Mouse (Mus musculus): ENCODE measurements around the gene AC124108.1. TPM values are rescaled to one million over a fixed set of nuclear protein-coding genes. Genes with fewer than 3 reads are reported as not detected.

Gene AC124108.1
- polyA plus RNA-seq, 2 experiments, result 0.14 to 0.80 TPM

DNA sequence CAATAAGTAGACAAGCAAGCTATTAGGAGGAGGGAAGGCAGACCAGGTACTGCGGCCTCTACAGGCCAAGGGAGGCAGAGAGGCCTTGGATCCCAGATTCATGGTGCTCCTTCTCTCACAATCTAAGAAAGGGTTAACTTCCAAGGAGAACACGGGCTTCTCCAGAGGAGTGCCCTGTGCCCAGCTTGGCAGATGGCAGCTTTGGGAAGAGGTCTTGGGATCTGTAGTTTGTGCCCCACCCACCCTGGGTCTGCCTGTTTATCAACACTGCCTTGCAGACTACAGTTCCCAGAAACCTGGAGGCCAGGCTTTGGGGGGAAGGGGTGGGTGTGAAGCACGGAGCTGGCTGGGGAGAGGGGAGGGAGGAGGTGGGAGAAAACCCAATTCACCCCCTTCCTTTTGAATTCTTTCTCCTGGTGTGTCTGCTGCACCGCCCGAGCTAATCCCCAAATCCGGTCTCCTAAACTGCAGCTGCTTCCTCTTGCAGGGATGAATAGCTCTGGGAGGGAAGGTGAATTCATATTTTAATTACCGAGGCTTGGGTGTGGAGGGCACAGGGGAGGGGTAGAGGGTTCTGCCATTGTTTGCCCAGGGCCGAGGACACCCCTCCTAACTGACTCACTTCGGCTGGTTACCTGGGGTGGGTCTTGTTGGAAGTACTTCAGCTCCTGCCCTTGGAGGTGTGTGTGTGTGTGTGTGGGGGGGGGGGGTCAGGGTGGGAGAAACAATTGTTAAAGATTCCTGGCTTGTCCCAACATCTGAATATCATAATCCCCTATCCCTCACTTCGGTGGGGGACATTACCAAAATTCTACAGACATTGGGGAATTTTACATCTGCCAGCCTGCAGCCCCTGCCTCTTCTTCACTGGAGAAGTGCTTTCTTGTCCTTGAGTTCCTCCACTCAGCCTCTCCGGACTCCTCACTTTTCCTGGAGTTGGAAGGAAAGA is 9.6 kb downstream of the AC124108.1 start:
- Histone ChIP-seq H3K27me3 (ENCODE audit: control insufficient read depth, insufficient read depth, low read length) (no peaks in the 10 kb centered on the region), H3K4me1 (ENCODE audit: control insufficient read depth, insufficient read depth, low read length) (peaks cover 24% of the 10 kb centered on the region), H3K9me3 (ENCODE audit: control insufficient read depth, low read length) (no peaks in the 10 kb centered on the region), H3K9ac (ENCODE audit: low read depth, low read length, severe bottlenecking) (peak overlapping the region; percentile 56), H3K4me3 (replicated peaks; ENCODE audit: low read length) (peak overlapping the region; percentile 36), H3K36me3 (ENCODE audit: control insufficient read depth, insufficient read depth, low read length) (no peaks in the 10 kb centered on the region), H3K4me2 (replicated peaks; ENCODE audit: low read depth, low read length, severe bottlenecking) (peak overlapping the region; percentile 45), H3K27ac (replicated peaks; ENCODE audit: low read depth, low read length) (no peak overlapping the region)
- DNase-seq (ENCODE audit: low spot score) (peak; percentile 63), ATAC-seq (ENCODE audit: low FRiP score, low read depth) (peak; percentile 90)
- 11% methylated on average over 11 of the region's 11 CpGs for WGBS
- TF ChIP-seq POLR2A (IDR thresholded peaks at IDR 0.05; ENCODE audit: borderline replicate concordance, extremely low read depth, insufficient read depth, insufficient read length), result no peak

DNA sequence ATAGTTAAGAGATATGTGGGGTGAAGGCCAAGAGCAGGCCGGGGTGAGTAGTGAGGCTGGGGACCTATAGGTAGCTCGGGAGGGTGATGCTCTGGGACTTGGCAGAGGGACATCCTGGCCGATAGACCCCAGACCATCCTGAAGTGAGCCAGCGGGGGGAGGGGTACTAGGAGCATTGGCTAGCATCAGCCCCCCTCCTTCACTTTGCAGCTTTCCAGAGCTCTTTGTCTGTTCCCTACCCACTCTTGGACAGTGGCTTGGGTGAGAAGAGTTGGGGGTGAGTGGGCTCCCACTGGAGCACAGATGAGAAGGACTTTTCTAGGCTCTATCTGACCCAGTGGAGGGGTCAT is 10.2 kb downstream of the AC124108.1 start:
- H3K4me1 ChIP-seq (ENCODE audit: control insufficient read depth, insufficient read depth, low read length), result peaks cover 20% of the 10 kb centered on the region
- no peaks in the 10 kb centered on the region for H3K9me3 ChIP-seq (ENCODE audit: control insufficient read depth, low read length)
- no peaks in the 10 kb centered on the region for H3K36me3 ChIP-seq (ENCODE audit: control insufficient read depth, insufficient read depth, low read length)
- no peak overlapping the region for H3K27ac ChIP-seq (replicated peaks; ENCODE audit: low read depth, low read length)
- peak overlapping the region; percentile 36; the same call in 1 of the 2 replicates for H3K4me3 ChIP-seq (replicated peaks; ENCODE audit: low read length)
- no peaks in the 10 kb centered on the region; the same call in 1 of the 2 replicates for H3K27me3 ChIP-seq (ENCODE audit: control insufficient read depth, insufficient read depth, low read length)
- H3K4me2 ChIP-seq (replicated peaks; ENCODE audit: low read depth, low read length, severe bottlenecking), result peak overlapping the region; percentile 45
- 45% methylated on average over 4 of the region's 4 CpGs for WGBS
- DNase-seq (ENCODE audit: low spot score), result no peak
- TF ChIP-seq POLR2A (IDR thresholded peaks at IDR 0.05; ENCODE audit: borderline replicate concordance, extremely low read depth, insufficient read depth, insufficient read length), result no peak
- H3K9ac ChIP-seq (ENCODE audit: low read depth, low read length, severe bottlenecking), result no peak overlapping the region
- ATAC-seq (ENCODE audit: low FRiP score, low read depth), result no peak; the same call in 1 of the 2 replicates

DNA sequence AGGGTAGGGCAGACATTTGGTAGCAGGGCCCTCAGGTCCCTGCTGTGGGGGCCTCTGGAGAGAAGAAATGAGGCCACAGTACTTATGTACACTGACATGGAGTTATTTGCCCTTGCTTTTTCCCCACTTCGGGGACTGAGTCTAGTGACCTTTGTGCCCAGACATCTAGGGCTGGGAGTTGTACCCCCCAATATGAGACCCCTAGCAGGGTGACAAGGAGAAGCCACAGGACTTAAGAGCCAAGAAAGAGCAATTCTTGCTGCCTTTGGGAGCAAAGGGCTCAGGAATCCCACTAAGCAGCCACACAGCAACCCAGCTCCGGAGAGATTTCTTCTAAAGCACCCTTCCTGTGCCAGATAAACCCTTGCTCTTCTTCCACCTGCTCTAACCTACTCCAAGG is 10.7 kb downstream of the AC124108.1 start:
- Histone ChIP-seq H3K36me3 (ENCODE audit: control insufficient read depth, insufficient read depth, low read length) (no peaks in the 10 kb centered on the region), H3K27ac (replicated peaks; ENCODE audit: low read depth, low read length) (no peak overlapping the region), H3K4me1 (ENCODE audit: control insufficient read depth, insufficient read depth, low read length) (peaks cover 19% of the 10 kb centered on the region), H3K9me3 (ENCODE audit: control insufficient read depth, low read length) (no peaks in the 10 kb centered on the region), H3K4me3 (replicated peaks; ENCODE audit: low read length) (peak overlapping the region; percentile 36; the same call in 1 of the 2 replicates), H3K9ac (ENCODE audit: low read depth, low read length, severe bottlenecking) (no peak overlapping the region), H3K27me3 (ENCODE audit: control insufficient read depth, insufficient read depth, low read length) (no peaks in the 10 kb centered on the region; the same call in 1 of the 2 replicates), H3K4me2 (replicated peaks; ENCODE audit: low read depth, low read length, severe bottlenecking) (peak overlapping the region; percentile 45; the same call in 1 of the 2 replicates)
- 64% methylated on average over 2 of the region's 2 CpGs for WGBS
- TF ChIP-seq POLR2A (IDR thresholded peaks at IDR 0.05; ENCODE audit: borderline replicate concordance, extremely low read depth, insufficient read depth, insufficient read length), result no peak
- ATAC-seq (ENCODE audit: low FRiP score, low read depth), result no peak
- no peak for DNase-seq (ENCODE audit: low spot score)

DNA sequence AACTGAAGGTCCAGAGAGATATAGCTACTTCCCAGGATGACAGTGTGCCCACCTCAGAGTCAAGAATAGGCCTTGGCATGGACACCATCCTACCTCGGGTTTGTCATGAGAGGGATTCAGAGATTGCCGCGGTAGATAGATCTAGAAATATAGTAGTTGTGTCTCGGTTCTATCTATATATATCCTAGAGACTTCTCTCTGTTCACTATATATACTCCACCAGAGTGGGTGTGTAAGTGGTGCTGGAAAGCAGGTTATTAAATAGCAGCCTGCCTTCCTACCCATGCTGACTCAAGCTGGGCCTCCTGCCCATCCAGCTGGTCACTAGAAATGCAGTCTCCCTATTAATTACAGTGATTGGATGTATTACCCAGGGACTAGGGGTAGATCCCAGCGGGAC is 11.5 kb downstream of the AC124108.1 start:
- DNase-seq (ENCODE audit: low spot score) (no peak), ATAC-seq (ENCODE audit: low FRiP score, low read depth) (no peak)
- 92% methylated on average over 5 of the region's 5 CpGs for WGBS
- Histone ChIP-seq H3K27me3 (ENCODE audit: control insufficient read depth, insufficient read depth, low read length) (no peaks in the 10 kb centered on the region; the same call in 1 of the 2 replicates), H3K27ac (replicated peaks; ENCODE audit: low read depth, low read length) (no peak overlapping the region), H3K9me3 (ENCODE audit: control insufficient read depth, low read length) (no peaks in the 10 kb centered on the region), H3K36me3 (ENCODE audit: control insufficient read depth, insufficient read depth, low read length) (no peaks in the 10 kb centered on the region), H3K4me2 (replicated peaks; ENCODE audit: low read depth, low read length, severe bottlenecking) (no peak overlapping the region), H3K4me1 (ENCODE audit: control insufficient read depth, insufficient read depth, low read length) (peaks cover 15% of the 10 kb centered on the region), H3K4me3 (replicated peaks; ENCODE audit: low read length) (no peak overlapping the region), H3K9ac (ENCODE audit: low read depth, low read length, severe bottlenecking) (no peak overlapping the region)
- no peak for TF ChIP-seq POLR2A (IDR thresholded peaks at IDR 0.05; ENCODE audit: borderline replicate concordance, extremely low read depth, insufficient read depth, insufficient read length)

DNA sequence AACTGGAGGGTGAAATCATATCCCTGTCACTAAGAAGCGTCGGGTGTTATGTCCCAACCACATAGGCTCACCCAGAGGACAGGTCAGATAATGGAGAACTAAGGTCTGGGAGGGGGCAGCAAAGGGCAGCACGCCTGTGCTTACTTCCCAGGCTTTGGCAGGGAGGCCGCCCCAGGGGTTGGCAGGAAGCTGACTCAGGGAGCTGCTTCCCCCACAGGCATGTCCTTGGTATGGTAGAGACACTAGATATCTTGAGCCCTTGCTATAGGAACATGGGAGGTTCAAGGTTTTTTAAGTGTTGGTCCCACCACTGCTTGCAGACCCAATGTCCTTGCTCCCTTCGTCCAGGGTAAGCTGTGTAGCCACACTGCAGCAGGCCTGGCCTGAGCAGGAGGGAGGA is 14.7 kb downstream of the AC124108.1 start:
- Histone ChIP-seq H3K36me3 (ENCODE audit: control insufficient read depth, insufficient read depth, low read length) (no peaks in the 10 kb centered on the region), H3K4me2 (replicated peaks; ENCODE audit: low read depth, low read length, severe bottlenecking) (no peak overlapping the region), H3K9ac (ENCODE audit: low read depth, low read length, severe bottlenecking) (no peak overlapping the region), H3K4me1 (ENCODE audit: control insufficient read depth, insufficient read depth, low read length) (peaks cover 14% of the 10 kb centered on the region), H3K9me3 (ENCODE audit: control insufficient read depth, low read length) (no peaks in the 10 kb centered on the region), H3K27ac (replicated peaks; ENCODE audit: low read depth, low read length) (no peak overlapping the region), H3K27me3 (ENCODE audit: control insufficient read depth, insufficient read depth, low read length) (no peaks in the 10 kb centered on the region; the same call in 1 of the 2 replicates), H3K4me3 (replicated peaks; ENCODE audit: low read length) (no peak overlapping the region)
- DNase-seq (ENCODE audit: low spot score) (no peak), ATAC-seq (ENCODE audit: low FRiP score, low read depth) (no peak)
- 56% methylated on average over 5 of the region's 5 CpGs for WGBS
- TF ChIP-seq POLR2A (IDR thresholded peaks at IDR 0.05; ENCODE audit: borderline replicate concordance, extremely low read depth, insufficient read depth, insufficient read length), result no peak

Measured in limb, embryonic 14.5 days (tissue).